Mouse (Mus musculus) neural tube, embryonic 12.5 days (tissue): ENCODE measurements around the gene Ndufa1. TPM values are rescaled to one million over a fixed set of nuclear protein-coding genes. Genes with fewer than 3 reads are reported as not detected.
"Not testable (repeated sequence)": the region's sequence is repeated elsewhere in the genome, so short reads cannot be mapped to it uniquely, and the experiment has no call there.

Experiments used
- ATAC-seq: fragments of 200-750 bp; cut with Nextera tagmentation; 2 replicates; pipeline ENCODE4 v1.8.0; 2017; ENCODE audit warnings: low read depth, mild to moderate bottlenecking, moderate TSS enrichment, moderate library complexity; ENCODE audit not compliant: low FRiP score
- H3K27ac ChIP-seq: fragments of 300-500 bp; sonication (generic); 2 replicates; pipeline ENCODE4 v1.5.1; 2016
- H3K27me3 ChIP-seq: fragments of 300-500 bp; sonication (generic); replicated peaks from 2 replicates; pipeline ENCODE4 v1.6.1; 2016; ENCODE audit warnings: mild to moderate bottlenecking
- H3K36me3 ChIP-seq: fragments of 300-500 bp; sonication (generic); 2 replicates; pipeline ENCODE4 v1.6.1; 2016; ENCODE audit warnings: mild to moderate bottlenecking
- H3K4me1 ChIP-seq: fragments of 300-500 bp; sonication (generic); 2 replicates; pipeline ENCODE4 v1.6.1; 2016
- H3K4me2 ChIP-seq: fragments of 300-500 bp; sonication (generic); replicated peaks from 2 replicates; pipeline ENCODE4 v1.6.1; 2016; ENCODE audit warnings: mild to moderate bottlenecking
- H3K4me3 ChIP-seq: fragments of 300-500 bp; sonication (generic); 2 replicates; pipeline ENCODE4 v1.5.1; 2016
- H3K9ac ChIP-seq: fragments of 300-500 bp; sonication (generic); 2 replicates; pipeline ENCODE4 v1.6.1; 2016; ENCODE audit warnings: mild to moderate bottlenecking
- H3K9me3 ChIP-seq: fragments of 300-500 bp; sonication (generic); 2 replicates; pipeline ENCODE4 v1.6.1; 2016; ENCODE audit warnings: mild to moderate bottlenecking
- WGBS: fragments of 180-500 bp; shearing (Covaris S2); methylation state at CpG from one replicate; pipeline ENCODE4 v1.1.7; 2016; 5-methylcytosine and 5-hydroxymethylcytosine counted together
- polyA plus RNA-seq: library from polyadenylated mRNA; unstranded; fragments of >200 nt; fragmentation: Nextera tagmentation; extraction: Ambion mirVana; gene quantifications from 2 replicates; pipeline ENCODE4 v1.2.1, GENCODE M21; 2016

Ndufa1 gene
- polyA plus RNA-seq, 1 experiment from 2014 or later = 456 TPM

GRCm38 (mm10) chrX:37144954-37145353 is 46.0 kb downstream of the Ndufa1 start:
- Histone ChIP-seq H3K4me1 (no peaks in the 10 kb centered on the region), H3K4me3 (no peak overlapping the region), H3K27me3 (no peaks in the 10 kb centered on the region), H3K36me3 (peaks cover 6% of the 10 kb centered on the region), H3K9me3 (no peaks in the 10 kb centered on the region), H3K4me2 (no peak overlapping the region), H3K9ac (no peak overlapping the region), H3K27ac (no peak overlapping the region)
- 96% methylated on average over 2 of the region's 2 CpGs for WGBS
- ATAC-seq = no peak

DNA sequence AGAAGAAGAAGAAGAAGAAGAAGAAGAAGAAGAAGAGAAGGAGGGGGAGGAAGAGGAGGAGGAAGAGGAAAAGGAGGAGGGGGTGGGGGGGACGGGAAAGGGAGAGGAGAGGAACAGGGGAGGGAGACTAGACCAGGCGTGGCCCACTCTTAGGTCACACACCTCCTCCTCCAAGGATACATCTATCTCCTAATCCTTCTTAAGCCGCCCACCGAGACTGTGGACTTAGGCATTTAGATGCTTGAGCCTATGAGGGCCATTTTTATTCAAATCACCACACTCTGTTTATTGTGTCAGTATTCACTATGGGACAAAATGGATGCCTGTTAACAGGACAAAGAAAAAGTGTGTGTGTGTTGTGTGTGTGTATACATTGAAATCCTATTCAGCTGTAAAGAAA is 46.5 kb downstream of the Ndufa1 start:
- not testable (repeated sequence) for ATAC-seq, H3K9me3 ChIP-seq, H3K27ac ChIP-seq, H3K27me3 ChIP-seq, H3K9ac ChIP-seq, H3K4me2 ChIP-seq, H3K4me3 ChIP-seq, H3K4me1 ChIP-seq, H3K36me3 ChIP-seq
- WGBS = 33% methylated on average over 1 of the region's 4 CpGs

- Histone ChIP-seq H3K4me3 (no peak overlapping the region), H3K9me3 (no peaks in the 10 kb centered on the region), H3K27me3 (no peaks in the 10 kb centered on the region), H3K36me3 (peaks cover 6% of the 10 kb centered on the region), H3K9ac (no peak overlapping the region), H3K4me1 (no peaks in the 10 kb centered on the region), H3K4me2 (no peak overlapping the region), H3K27ac (no peak overlapping the region)
- WGBS = 89% methylated on average over 3 of the region's 3 CpGs
- ATAC-seq = no peak
These were observed 49.2 kb downstream of the Ndufa1 start for GRCm38 (mm10) chrX:37141732-37142131.

Other genes starting within 250 kb of the Ndufa1 start
- 63.8 and 65.5 TPM in 2 replicates for gene Sept6, start 199.4 kb downstream of the Ndufa1 start, polyA plus RNA-seq
- not detected in 2 replicates for gene Sowahd, start 142.3 kb downstream of the Ndufa1 start, polyA plus RNA-seq
- 392 and 417 TPM in 2 replicates for gene Rpl39, start 105.8 kb downstream of the Ndufa1 start, polyA plus RNA-seq
- 24.5 and 24.7 TPM in 2 replicates for gene Upf3b, start 80.8 kb downstream of the Ndufa1 start, polyA plus RNA-seq
- 22.5 and 25.4 TPM in 2 replicates for gene Nkap, start 64.4 kb downstream of the Ndufa1 start, polyA plus RNA-seq
- gene Akap14, start 22.3 kb downstream of the Ndufa1 start, polyA plus RNA-seq = 0.14 and 0.24 TPM in 2 replicates
- 14.4 and 14.8 TPM in 2 replicates for gene Rnf113a1, start 82 bp upstream of the Ndufa1 start, polyA plus RNA-seq
- gene Gm9, start 19.9 kb upstream of the Ndufa1 start, polyA plus RNA-seq = not detected in 2 replicates
- gene Rhox1, start 31.1 kb upstream of the Ndufa1 start, polyA plus RNA-seq = not detected in 2 replicates
- gene Rhox2a, start 53.8 kb upstream of the Ndufa1 start, polyA plus RNA-seq = not detected in 2 replicates
- gene Rhox3a, start 58.8 kb upstream of the Ndufa1 start, polyA plus RNA-seq = not detected in 2 replicates
- not detected in 2 replicates for gene Rhox4a, start 74.2 kb upstream of the Ndufa1 start, polyA plus RNA-seq
- not detected in 2 replicates for gene Rhox3a2, start 188.9 kb upstream of the Ndufa1 start, polyA plus RNA-seq
- gene Rhox4a2, start 199.7 kb upstream of the Ndufa1 start, polyA plus RNA-seq = not detected in 2 replicates
- not detected in 2 replicates for gene Rhox2b, start 220.9 kb upstream of the Ndufa1 start, polyA plus RNA-seq
- not detected in 2 replicates for gene Rhox4b, start 241.3 kb upstream of the Ndufa1 start, polyA plus RNA-seq